Mouse (Mus musculus): Measurements from ENCODE around the gene Morf4l1.

DNA sequence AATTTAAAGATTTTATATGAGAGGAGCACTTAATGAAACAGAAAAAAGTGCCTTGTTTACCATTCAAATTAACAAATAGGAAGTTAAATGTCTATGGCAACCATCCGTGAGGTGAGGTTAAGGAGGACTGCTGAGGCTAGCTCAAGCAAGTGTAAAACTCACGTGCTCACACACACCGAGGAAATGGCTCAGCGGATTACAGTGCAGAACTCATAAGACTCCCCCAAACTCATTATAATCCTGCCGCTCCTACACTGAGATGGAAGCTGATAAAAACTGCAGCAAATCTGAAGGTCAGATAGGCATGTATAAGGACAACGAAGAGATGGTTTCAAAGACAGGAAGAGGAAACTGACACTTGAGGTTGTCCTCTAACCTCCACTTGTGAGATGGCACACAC, 5.2 kb downstream of the Morf4l1 start:
- TF ChIP-seq CTCF (IDR thresholded peaks at IDR 0.05; ENCODE audit: low read depth, low read length) (no peak), POLR2A (IDR thresholded peaks at IDR 0.05; ENCODE audit: extremely low read depth, insufficient read depth, low read length) (no peak)

All from liver, adult 2 months (tissue).